Mouse (Mus musculus): ENCODE results near the gene Foxm1.

GRCm38 (mm10) chr6:128362381-128363006 lies at the start of gene Foxm1, which contains the start of gene Rhno1:
- TF ChIP-seq CTCF (conservative IDR thresholded peaks at IDR 0.05; ENCODE audit: insufficient read depth, insufficient read length, low read depth, low read length) (no peak), POLR2A (IDR thresholded peaks at IDR 0.05; ENCODE audit: low read depth, low read length) (no peak)

All from kidney, adult 2 months (tissue).